Mouse (Mus musculus): ENCODE data around the gene Vil1. TPM values are rescaled to one million over a fixed set of nuclear protein-coding genes. Genes with fewer than 3 reads are reported as not detected.

Vil1 gene
- 0.94 and 1.1 TPM in 2 replicates for polyA plus RNA-seq (2016; fragmentation: Nextera tagmentation; extraction: Ambion mirVana)

DNA sequence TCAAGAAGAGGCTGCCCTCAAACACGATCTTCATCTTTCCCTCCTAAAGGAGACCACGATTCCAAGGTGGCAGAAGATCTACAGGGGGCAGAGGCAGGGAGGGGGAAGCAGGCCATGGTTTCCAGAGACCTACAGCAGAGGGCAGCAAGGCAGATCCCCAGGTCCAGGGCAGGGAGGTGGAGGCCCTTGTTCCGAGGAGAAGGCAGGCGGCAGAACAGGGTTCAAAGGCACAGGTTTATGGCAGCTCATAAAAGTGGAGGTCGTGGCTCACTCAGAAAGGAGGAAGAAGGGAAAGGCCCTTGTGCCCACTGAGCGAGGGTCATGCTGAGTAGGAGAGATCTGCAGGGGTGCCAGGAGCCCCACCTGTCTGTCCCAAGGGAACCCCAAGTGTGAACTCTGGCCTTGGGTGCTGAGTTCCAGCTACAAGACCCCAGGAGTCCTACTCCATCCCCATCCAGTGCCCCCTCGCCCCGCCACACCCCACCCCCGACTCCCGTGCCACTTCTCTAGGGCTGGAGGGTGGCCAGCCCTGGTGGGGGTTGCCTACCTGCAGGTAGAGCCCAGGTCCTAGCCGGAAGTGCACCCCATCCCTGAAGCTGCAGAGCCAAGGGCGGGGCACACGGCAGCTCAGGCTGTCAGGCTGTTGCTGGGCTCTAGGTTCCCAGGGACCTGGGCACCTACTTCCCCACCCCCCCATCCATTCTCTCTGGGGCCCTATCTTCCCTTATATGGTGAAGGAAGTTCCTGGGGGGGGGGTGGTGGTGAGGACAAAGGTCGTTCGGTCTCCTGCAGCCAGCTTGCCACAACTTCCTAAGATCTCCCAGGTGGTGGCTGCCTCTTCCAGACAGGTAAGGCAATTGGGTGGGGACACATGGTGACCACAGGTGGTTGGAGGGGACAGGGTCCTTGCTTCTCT is at the start of gene Vil1:
TSS of gene Vil1 (plus strand) at position 788 of the 916 bp plus-strand sequence.
- no peaks in the 10 kb centered on the region for H3K9me3 ChIP-seq
- no peaks in the 10 kb centered on the region for H3K36me3 ChIP-seq
- H3K27ac ChIP-seq, result peak within 1 kb of the TSS; percentile 23; the same call in 1 of the 2 replicates
- peaks cover 10% of the 10 kb centered on the region for H3K4me1 ChIP-seq
- 58% methylated on average over 14 of the region's 15 CpGs for WGBS
- no peaks in the 10 kb centered on the region for H3K27me3 ChIP-seq (ENCODE audit: insufficient read depth, poor library complexity, severe bottlenecking)
- H3K4me3 ChIP-seq, result no peak within 1 kb of the TSS
- no peak for DNase-seq (ENCODE audit: low spot score)

DNA sequence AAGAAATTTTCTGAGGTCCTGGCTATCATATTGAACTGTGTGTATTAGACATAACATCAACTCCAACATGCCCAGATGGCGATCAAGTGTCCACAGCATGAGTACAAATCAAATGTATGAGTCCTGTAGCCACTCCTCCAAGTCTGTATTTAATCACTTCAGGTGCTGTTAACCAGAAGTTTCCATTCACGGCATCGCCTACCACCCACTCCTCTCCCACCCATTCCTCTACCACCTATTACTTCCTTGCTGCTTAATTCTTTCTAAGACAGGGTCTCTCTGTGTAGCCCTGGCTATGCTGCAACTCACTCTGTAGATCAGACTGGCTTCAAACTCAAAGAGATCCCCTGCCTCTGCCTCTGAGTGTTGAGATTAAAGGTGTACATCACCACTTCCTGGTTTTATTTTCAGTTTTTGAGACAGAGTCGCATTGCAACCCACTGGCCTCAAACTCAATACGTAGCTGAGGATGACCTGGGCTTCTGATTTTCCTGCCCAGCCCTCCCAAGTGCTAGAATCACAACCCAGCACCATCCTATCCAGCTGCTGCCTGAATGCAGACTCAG is 49.1 kb upstream of the Vil1 start:
- Histone ChIP-seq H3K9me3 (no peaks in the 10 kb centered on the region), H3K36me3 (0 out of 2 replicates have a peak, but pooled peaks cover 2% of the 10 kb centered on the region), H3K27ac (no peak overlapping the region), H3K4me1 (peaks cover 14% of the 10 kb centered on the region), H3K4me3 (no peak overlapping the region), H3K27me3 (ENCODE audit: insufficient read depth, poor library complexity, severe bottlenecking) (no peaks in the 10 kb centered on the region)
- no peak for DNase-seq (ENCODE audit: low spot score)
- WGBS, result 79% methylated on average over 5 of the region's 5 CpGs

DNA sequence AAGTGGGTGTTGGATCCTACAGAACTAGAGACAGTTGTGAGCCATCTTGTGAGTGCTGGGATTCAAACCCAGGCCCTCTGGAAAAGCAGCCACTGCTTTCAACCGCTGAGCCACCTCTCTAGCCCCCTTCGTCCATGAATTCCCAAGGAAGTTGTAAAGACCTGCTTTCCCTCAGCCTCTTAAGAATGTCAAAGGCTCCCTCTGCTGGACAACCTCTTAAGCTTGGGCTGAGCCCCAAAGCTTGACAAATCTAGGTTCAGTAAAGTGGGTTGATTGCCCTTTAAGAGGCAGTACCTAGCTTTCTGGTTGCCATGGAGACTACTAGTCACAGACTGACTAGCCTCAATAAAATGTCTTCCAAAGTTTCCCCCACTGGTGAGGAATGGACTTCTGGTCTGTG is 47.4 kb upstream of the Vil1 start, which contains the start of gene Catip:
TSS of gene Catip (plus strand) at position 297 of the 400 bp plus-strand sequence.
- WGBS, result 7% methylated on average over 2 of the region's 2 CpGs
- H3K4me1 ChIP-seq, result peaks cover 14% of the 10 kb centered on the region
- peak within 1 kb of the TSS; percentile 7; the same call in 1 of the 2 replicates for H3K27ac ChIP-seq
- no peaks in the 10 kb centered on the region for H3K36me3 ChIP-seq
- DNase-seq (ENCODE audit: low spot score), result no peak
- no peaks in the 10 kb centered on the region for H3K27me3 ChIP-seq (ENCODE audit: insufficient read depth, poor library complexity, severe bottlenecking)
- H3K9me3 ChIP-seq, result no peaks in the 10 kb centered on the region
- 0 out of 2 replicates have a peak within 1 kb of the TSS, but pooled peaks have one; percentile 6 for H3K4me3 ChIP-seq

DNA sequence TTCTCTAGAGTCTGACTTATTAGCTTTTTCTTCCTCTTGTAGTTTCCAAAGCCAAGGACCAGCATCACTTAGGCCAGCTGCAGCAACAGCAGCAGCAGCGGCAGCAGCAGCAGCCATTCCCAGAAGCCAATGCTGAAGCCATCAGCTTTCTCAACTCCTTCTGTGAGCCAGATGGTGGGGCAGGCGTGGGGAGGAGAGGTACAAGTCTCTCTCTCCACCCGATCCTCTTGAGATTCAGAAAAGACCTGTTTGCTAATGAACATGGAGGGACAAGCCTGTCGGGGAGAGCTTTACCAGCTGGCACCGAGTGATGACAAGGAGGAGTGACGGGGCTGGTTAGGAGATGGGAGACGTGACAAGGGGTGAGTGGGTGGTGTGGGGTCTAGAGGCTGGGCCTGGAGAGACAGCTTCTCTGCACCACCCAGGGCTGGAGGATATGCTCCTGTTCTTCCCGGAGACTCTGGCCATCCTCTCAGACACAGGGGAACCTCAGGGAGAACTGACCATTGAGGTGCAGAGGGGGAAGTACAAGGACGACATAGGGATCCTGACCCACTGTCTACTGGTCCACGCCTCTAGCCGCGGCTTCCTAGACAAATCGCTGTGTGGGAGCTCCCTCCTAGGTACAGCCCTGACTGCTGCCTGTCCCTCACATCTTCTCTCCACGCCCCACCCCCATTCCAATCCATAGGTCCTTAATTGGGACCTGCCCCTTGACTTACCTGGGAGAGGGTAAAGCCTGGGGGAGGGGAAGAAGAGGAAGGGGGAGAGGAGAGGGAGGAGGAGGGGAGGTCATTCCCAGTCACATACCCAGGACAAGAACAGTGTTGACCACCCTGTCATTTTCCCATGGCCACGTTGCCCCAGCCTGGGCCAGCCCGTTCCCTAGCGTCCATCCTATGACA is 46.6 kb upstream of the Vil1 start:
- peaks cover 14% of the 10 kb centered on the region for H3K4me1 ChIP-seq
- 0 out of 2 replicates have a peak overlapping the region, but pooled peaks have one; percentile 6 for H3K4me3 ChIP-seq
- no peak for DNase-seq (ENCODE audit: low spot score)
- no peaks in the 10 kb centered on the region; the same call in 1 of the 2 replicates for H3K27me3 ChIP-seq (ENCODE audit: insufficient read depth, poor library complexity, severe bottlenecking)
- no peaks in the 10 kb centered on the region for H3K36me3 ChIP-seq
- no peaks in the 10 kb centered on the region for H3K9me3 ChIP-seq
- 52% methylated on average over 17 of the region's 17 CpGs for WGBS
- peak overlapping the region; percentile 7; the same call in 1 of the 2 replicates for H3K27ac ChIP-seq

DNA sequence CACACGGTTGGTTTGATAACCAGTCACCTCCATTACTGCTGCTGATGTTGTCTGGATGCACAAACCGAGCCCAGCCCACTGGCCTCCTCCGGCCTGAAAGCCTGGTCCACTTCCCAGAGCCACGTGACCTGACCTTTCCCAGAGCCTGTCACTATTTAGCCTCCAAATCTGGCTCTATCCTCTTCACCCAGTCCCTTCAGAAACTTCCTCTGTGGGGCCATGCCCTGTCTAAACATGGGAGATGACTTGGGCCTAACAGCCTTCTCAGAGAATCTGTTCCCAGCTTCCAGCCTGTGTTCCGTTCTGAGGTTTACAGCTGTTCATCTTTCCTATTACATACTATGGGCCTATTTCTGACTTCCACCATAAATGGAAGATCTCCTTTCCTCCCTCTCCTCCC is 45.7 kb upstream of the Vil1 start:
- WGBS, result 58% methylated on average over 5 of the region's 5 CpGs
- no peak overlapping the region for H3K4me3 ChIP-seq
- H3K9me3 ChIP-seq, result no peaks in the 10 kb centered on the region
- peaks cover 23% of the 10 kb centered on the region for H3K4me1 ChIP-seq
- no peaks in the 10 kb centered on the region; the same call in 1 of the 2 replicates for H3K27me3 ChIP-seq (ENCODE audit: insufficient read depth, poor library complexity, severe bottlenecking)
- H3K36me3 ChIP-seq, result no peaks in the 10 kb centered on the region
- DNase-seq (ENCODE audit: low spot score), result no peak
- peak overlapping the region; percentile 22; the same call in 1 of the 2 replicates for H3K27ac ChIP-seq

DNA sequence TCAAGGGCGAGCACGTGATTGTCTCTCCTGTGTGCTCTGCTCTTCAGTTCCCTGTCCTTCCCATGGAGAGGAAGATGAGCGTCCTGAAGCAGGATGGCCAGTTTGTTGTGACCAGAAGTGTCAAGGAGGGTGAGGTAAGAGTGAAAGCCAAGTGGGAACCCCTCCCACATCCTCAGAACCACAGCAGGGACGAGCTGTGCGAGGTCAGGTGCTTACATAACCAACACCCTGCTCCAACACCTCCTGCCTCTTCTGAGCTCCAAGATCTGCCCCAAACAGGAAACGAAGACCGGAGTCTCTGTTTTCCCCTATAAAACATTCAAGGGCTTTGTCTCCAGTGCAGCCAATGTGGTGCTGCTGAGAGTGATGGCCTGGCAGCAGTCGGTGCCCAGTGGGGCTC is 44.9 kb upstream of the Vil1 start:
- Histone ChIP-seq H3K4me1 (peaks cover 24% of the 10 kb centered on the region), H3K27me3 (ENCODE audit: insufficient read depth, poor library complexity, severe bottlenecking) (no peaks in the 10 kb centered on the region; the same call in 1 of the 2 replicates), H3K36me3 (no peaks in the 10 kb centered on the region), H3K4me3 (no peak overlapping the region), H3K9me3 (no peaks in the 10 kb centered on the region), H3K27ac (no peak overlapping the region)
- WGBS, result 58% methylated on average over 8 of the region's 8 CpGs
- DNase-seq (ENCODE audit: low spot score), result no peak

DNA sequence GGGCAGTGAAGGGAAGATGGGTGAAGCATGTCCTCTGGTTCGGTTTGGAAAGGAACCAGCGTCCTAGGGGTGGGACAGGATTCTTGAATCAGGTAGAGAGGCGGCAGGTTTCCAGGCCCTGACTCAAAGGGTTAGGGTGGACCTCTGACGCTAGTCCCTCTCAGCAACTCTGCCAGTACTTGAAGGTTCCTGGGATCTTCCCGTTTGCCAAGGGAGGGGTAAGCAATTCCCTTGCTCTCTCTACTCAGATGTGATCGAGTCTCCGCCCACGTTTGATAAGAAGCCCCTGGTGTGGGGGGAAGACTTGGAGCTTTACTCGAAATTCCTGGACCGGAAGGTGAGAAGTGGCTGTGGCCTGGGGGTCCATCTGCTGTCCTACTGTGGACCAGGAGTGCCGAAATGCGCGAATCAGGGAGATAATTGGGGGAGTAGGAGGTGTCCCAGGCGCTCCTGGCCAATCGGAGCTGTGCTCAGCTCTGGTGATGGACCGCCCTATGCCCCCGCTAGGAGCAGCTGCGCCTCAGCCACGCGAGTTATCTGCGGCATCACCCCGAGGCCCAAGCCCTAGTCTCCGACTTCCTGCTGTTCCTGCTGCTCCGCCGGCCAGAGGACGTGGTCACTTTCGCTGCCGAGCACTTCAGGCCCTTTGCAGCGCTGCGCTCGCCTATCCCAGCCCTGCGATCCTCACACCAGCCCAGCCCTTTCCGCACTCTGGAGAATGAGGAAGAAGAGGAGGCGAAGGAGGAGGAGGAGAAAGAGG is 41.1 kb upstream of the Vil1 start:
- Histone ChIP-seq H3K4me1 (peaks cover 21% of the 10 kb centered on the region), H3K4me3 (peak overlapping the region; percentile 59), H3K9me3 (no peaks in the 10 kb centered on the region), H3K27ac (peak overlapping the region; percentile 83), H3K27me3 (ENCODE audit: insufficient read depth, poor library complexity, severe bottlenecking) (no peaks in the 10 kb centered on the region; the same call in 1 of the 2 replicates), H3K36me3 (no peaks in the 10 kb centered on the region)
- DNase-seq (ENCODE audit: low spot score), result peak; percentile 85
- WGBS, result 4% methylated on average over 34 of the region's 34 CpGs

DNA sequence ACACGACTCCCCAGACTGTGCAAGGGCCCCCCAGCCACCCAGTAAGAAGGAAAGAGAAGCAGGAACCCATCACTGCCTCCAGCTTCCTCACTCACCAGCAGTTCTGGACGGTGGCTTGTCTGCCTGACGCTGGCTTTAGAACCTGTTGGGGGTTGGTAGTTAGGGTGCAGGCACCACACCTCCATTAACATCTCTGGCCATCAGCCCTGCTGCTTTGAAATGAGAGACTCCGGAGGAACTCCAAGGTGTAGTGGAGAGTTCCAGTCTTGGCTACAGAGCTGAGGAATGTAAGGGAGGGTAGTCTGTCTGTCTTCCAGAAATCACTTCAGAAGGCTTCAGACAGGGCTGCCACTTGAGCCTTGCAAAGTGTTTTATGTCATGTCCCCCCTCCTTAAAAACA is 39.1 kb upstream of the Vil1 start:
- H3K27ac ChIP-seq, result no peak overlapping the region; the same call in 1 of the 2 replicates
- 57% methylated on average over 4 of the region's 4 CpGs for WGBS
- H3K9me3 ChIP-seq, result no peaks in the 10 kb centered on the region
- H3K4me3 ChIP-seq, result no peak overlapping the region
- H3K27me3 ChIP-seq (ENCODE audit: insufficient read depth, poor library complexity, severe bottlenecking), result no peaks in the 10 kb centered on the region; the same call in 1 of the 2 replicates
- peaks cover 17% of the 10 kb centered on the region for H3K4me1 ChIP-seq
- DNase-seq (ENCODE audit: low spot score), result no peak
- no peaks in the 10 kb centered on the region for H3K36me3 ChIP-seq

DNA sequence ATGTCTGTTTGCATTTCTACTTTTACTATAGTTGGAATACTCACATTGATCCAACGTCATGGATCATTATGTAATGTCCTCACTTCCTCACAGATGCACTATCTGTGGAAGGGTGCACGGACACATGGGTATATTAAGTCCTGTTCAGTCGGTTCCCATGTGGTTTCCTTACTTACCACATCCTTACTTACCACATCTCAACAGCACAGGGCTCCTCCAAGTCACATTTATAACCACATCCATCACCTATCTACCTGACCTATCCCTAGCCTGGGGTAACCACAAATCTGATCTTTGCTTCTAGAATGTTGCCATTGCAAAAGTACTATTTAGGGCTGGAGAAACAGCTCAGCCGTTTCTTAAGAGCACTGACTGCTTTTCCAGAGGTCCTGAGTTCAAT is 35.8 kb upstream of the Vil1 start:
- Histone ChIP-seq H3K4me1 (peaks cover 24% of the 10 kb centered on the region), H3K27ac (no peak overlapping the region), H3K9me3 (no peaks in the 10 kb centered on the region), H3K36me3 (no peaks in the 10 kb centered on the region), H3K27me3 (ENCODE audit: insufficient read depth, poor library complexity, severe bottlenecking) (no peaks in the 10 kb centered on the region), H3K4me3 (no peak overlapping the region)
- 71% methylated on average over 4 of the region's 4 CpGs for WGBS
- DNase-seq (ENCODE audit: low spot score), result no peak

DNA sequence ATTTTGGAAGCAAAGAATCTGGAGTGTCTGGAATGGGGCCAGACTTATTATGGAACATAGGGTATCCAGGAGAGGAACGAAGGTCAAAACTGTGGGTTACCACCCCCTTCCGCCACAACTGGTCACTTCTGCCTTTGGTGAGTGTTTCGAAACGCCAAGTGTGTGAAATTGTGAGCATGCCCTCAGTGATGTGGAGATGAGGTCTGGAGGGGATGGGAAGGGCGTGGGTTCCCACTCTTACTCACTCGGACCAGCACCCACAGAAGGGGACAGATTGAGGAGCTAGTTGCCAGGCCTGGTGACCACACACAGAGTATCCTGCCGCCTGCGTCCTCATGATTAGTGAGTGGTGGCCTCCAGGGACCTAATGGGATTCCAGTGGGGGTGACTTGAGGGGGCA is 34.2 kb upstream of the Vil1 start, which contains the start of gene Slc11a1:
TSS of gene Slc11a1 (plus strand) at position 216 of the 400 bp plus-strand sequence.
- no peaks in the 10 kb centered on the region for H3K36me3 ChIP-seq
- H3K27ac ChIP-seq, result no peak within 1 kb of the TSS
- H3K9me3 ChIP-seq, result no peaks in the 10 kb centered on the region
- no peaks in the 10 kb centered on the region for H3K27me3 ChIP-seq (ENCODE audit: insufficient read depth, poor library complexity, severe bottlenecking)
- no peak for DNase-seq (ENCODE audit: low spot score)
- H3K4me1 ChIP-seq, result peaks cover 22% of the 10 kb centered on the region
- WGBS, result 71% methylated on average over 8 of the region's 8 CpGs
- no peak within 1 kb of the TSS for H3K4me3 ChIP-seq

DNA sequence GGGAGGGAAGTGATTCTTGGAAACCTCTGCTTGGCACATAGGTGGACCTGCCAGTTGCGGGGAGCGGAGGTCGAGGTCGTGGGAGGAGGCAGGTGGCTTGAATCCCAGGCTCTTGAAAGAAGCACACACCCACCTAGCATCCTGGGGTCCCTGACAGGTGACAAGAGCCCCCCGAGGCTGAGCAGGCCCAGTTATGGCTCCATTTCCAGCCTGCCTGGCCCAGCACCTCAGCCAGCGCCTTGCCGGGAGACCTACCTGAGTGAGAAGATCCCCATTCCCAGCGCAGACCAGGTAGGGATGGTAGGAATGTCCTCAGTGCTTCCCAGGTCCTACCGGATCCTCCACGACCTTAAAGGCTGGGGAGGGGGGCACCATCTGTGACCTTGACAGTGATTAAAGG is 33.6 kb upstream of the Vil1 start:
- WGBS, result 72% methylated on average over 10 of the region's 10 CpGs
- H3K27me3 ChIP-seq (ENCODE audit: insufficient read depth, poor library complexity, severe bottlenecking), result no peaks in the 10 kb centered on the region
- peaks cover 20% of the 10 kb centered on the region for H3K4me1 ChIP-seq
- DNase-seq (ENCODE audit: low spot score), result no peak
- no peak overlapping the region for H3K4me3 ChIP-seq
- H3K27ac ChIP-seq, result no peak overlapping the region
- no peaks in the 10 kb centered on the region for H3K36me3 ChIP-seq
- no peaks in the 10 kb centered on the region for H3K9me3 ChIP-seq

DNA sequence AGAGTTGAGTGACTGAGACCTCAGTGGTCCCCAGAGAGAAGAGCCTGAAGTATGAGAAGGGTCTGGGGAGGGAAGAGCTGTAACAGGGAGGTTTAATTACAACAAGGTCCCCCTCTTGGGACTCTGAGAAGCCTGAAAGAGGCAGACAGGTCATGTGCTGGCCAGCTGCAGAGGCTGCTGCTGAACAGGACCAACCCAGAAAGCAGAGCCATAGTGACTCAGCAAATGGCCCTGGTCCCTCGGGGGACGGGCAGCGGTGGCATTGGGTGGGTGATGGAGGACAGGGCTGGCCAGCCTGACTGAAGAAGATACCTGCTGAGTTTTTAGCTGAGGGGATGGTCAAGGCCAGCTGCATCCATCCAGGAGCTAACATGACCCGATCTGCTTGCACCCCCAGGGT is 32.8 kb upstream of the Vil1 start:
- H3K27ac ChIP-seq, result no peak overlapping the region
- no peaks in the 10 kb centered on the region for H3K9me3 ChIP-seq
- H3K4me3 ChIP-seq, result no peak overlapping the region
- 74% methylated on average over 4 of the region's 4 CpGs for WGBS
- peaks cover 20% of the 10 kb centered on the region for H3K4me1 ChIP-seq
- no peaks in the 10 kb centered on the region for H3K27me3 ChIP-seq (ENCODE audit: insufficient read depth, poor library complexity, severe bottlenecking)
- DNase-seq (ENCODE audit: low spot score), result no peak
- no peaks in the 10 kb centered on the region for H3K36me3 ChIP-seq

Data from heart, embryonic 10.5 days (tissue).